ENCODE assay signal across 15 mouse cellular contexts in genomic region chr17:35079778-35080177, GRCm38 (mm10). TPM values are rescaled to one million over a fixed set of nuclear protein-coding genes. Genes with fewer than 3 reads are reported as not detected.
A peak's percentile ranks its signal among the peaks of the same experiment; 100 is the strongest.
DNase-seq lines count a peak whose midpoint lies in the region; ATAC-seq lines count a peak whose summit lies in the region.
"Had no signal": no experiment of that assay in that cellular context is flagged by ENCODE, and none has a peak within 500 bp of the region (broad histone marks: within the 10 kb centered on the region; RNA-seq: fewer than 3 reads in every experiment).

No protein-coding gene starts in this region.

- H3K36me3 ChIP-seq in liver, embryonic 13.5 days = no peaks in the 10 kb centered on the region
- H3K36me3 ChIP-seq: embryonic facial prominence, embryonic 15.5 days had no signal

- H3K4me1 ChIP-seq in liver, embryonic 13.5 days (replicated peaks) = peaks cover 53% of the 10 kb centered on the region

- peaks cover 17% of the 10 kb centered on the region; the same call in 1 of the 2 replicates for H3K27me3 ChIP-seq in liver, embryonic 13.5 days
- H3K27me3 ChIP-seq: embryonic facial prominence, embryonic 15.5 days had no signal

- H3K4me3 ChIP-seq in liver, embryonic 13.5 days (replicated peaks) = peak overlapping the region; percentile 37
- H3K4me3 ChIP-seq: embryonic facial prominence, embryonic 15.5 days; gastrocnemius, adult 2 months had no signal

- peak overlapping the region; percentile 73 for H3K4me2 ChIP-seq in liver, embryonic 13.5 days
- H3K4me2 ChIP-seq: embryonic facial prominence, embryonic 15.5 days had no signal

- 10% methylated on average over 9 of the region's 9 CpGs for WGBS in liver, embryonic 13.5 days (ENCODE audit: insufficient replicate concordance)

- H3K9ac ChIP-seq in liver, embryonic 13.5 days = peak overlapping the region; percentile 64
- H3K9ac ChIP-seq: embryonic facial prominence, embryonic 15.5 days had no signal

- peak; percentile 98 for ATAC-seq in liver, embryonic 13.5 days (ENCODE audit: low read depth)

- peak; percentile 93 for DNase-seq in heart, adult 11 months
- no peak for DNase-seq in heart, adult 9 months (ENCODE audit: low spot score in 2 of 2)
- peak; percentile 50 for DNase-seq in spleen, adult 12 weeks (ENCODE audit: low spot score)
- DNase-seq in spleen, adult 18-20 months = no peak
- peak; percentile 77 for DNase-seq in liver, embryonic 13.5 days
- no peak for DNase-seq in retina, embryonic 14.5 days (ENCODE audit: low spot score)
- no peak for DNase-seq in cerebellum, adult 9-11 months
- DNase-seq in embryo, embryonic 10.5 days (ENCODE audit: low spot score) = no peak
- DNase-seq: adrenal gland, postnatal 10 days; cerebellum, adult 2 months; gastrocnemius, adult 2 months; lung, postnatal 10 days; right cerebral cortex, postnatal 25 days; thymus, postnatal 14 days had no signal

- H3K27ac ChIP-seq in liver, embryonic 13.5 days = peak overlapping the region; percentile 88
- H3K27ac ChIP-seq: embryonic facial prominence, embryonic 15.5 days; gastrocnemius, adult 2 months had no signal

- H3K9me3 ChIP-seq in liver, embryonic 13.5 days (replicated peaks) = no peaks in the 10 kb centered on the region
- H3K9me3 ChIP-seq: embryonic facial prominence, embryonic 15.5 days had no signal

RNA-seq across cellular contexts. Expression of gene Ly6g6d, which starts 1.9 kb away (rescaled TPM):
- 0.35 and 0.47 TPM in 2 replicates for polyA plus RNA-seq in liver, embryonic 13.5 days (2015; fragmentation: Nextera tagmentation; extraction: Ambion mirVana)

RNA-seq across cellular contexts. Expression of gene Ly6g6e, which starts 3.1 kb away (rescaled TPM):
- polyA plus RNA-seq in liver, embryonic 13.5 days (2015; fragmentation: Nextera tagmentation; extraction: Ambion mirVana) = 0.13 and 0.23 TPM in 2 replicates

RNA-seq across cellular contexts. Expression of gene Ly6g6f, which starts 5.6 kb away (rescaled TPM):
- polyA plus RNA-seq in liver, embryonic 13.5 days (2015; fragmentation: Nextera tagmentation; extraction: Ambion mirVana) = 7.2 and 7.3 TPM in 2 replicates

RNA-seq across cellular contexts. Expression of gene Abhd16a, which starts 9.3 kb away (rescaled TPM):
- polyA plus RNA-seq in liver, embryonic 13.5 days (2015; fragmentation: Nextera tagmentation; extraction: Ambion mirVana) = 51.0 and 54.9 TPM in 2 replicates

RNA-seq across cellular contexts. Expression of gene Mpig6b, which starts 13.8 kb away (rescaled TPM):
- 4.1 and 5.2 TPM in 2 replicates for polyA plus RNA-seq in liver, embryonic 13.5 days (2015; fragmentation: Nextera tagmentation; extraction: Ambion mirVana)

Comparison
In these comparisons a context has a peak if more than half of its experiments do, and no peak if none do; other contexts are left out.
1. DNase-seq: peak in heart, adult 11 months (single experiment), spleen, adult 12 weeks (single experiment) and liver, embryonic 13.5 days (single experiment); none in heart, adult 9 months (0 of 2), spleen, adult 18-20 months (0 of 2), retina, embryonic 14.5 days (single experiment), cerebellum, adult 9-11 months (single experiment) and embryo, embryonic 10.5 days (single experiment).